Mouse (Mus musculus) MEL (cell line): ENCODE measurements around the gene Polr2l. TPM values are rescaled to one million over a fixed set of nuclear protein-coding genes. Genes with fewer than 3 reads are reported as not detected.

ENCODE experiments used
- DNase-seq: peaks from one replicate; pipeline ENCODE4 v3.0.0; 2011; ENCODE audit warnings: low read depth, low spot score
- H3K27ac ChIP-seq: 2 replicates; pipeline ENCODE4 v1.5.1; 2012; ENCODE audit warnings: low read depth, mild to moderate bottlenecking, control low read depth, low read length, moderate library complexity; ENCODE audit not compliant: control insufficient read depth
- H3K27me3 ChIP-seq, 2 experiments: fragments of 150-350 bp in 1 of 2; sonication (generic) in 1 of 2; 2 replicates each; pipeline ENCODE4 v1.6.1; 2012; ENCODE audit warnings: low read length in 2 of 2, mild to moderate bottlenecking in 2 of 2, improper control_type of control experiment in 1 of 2, moderate library complexity in 1 of 2; ENCODE audit not compliant: insufficient read depth in 2 of 2, control insufficient read depth in 1 of 2
- H3K36me3 ChIP-seq, 2 experiments: 2 replicates each; pipeline ENCODE4 v1.6.1; 2012 to 2014; ENCODE audit warnings: low read length in 2 of 2, improper control_type of control experiment in 1 of 2, inconsistent platforms in 1 of 2, mild to moderate bottlenecking in 1 of 2; ENCODE audit not compliant: insufficient read depth in 2 of 2, control insufficient read depth in 1 of 2
- H3K4me1 ChIP-seq, 2 experiments: fragments of 150-350 bp in 1 of 2; sonication (generic) in 1 of 2; 2 replicates each; pipeline ENCODE4 v1.6.1; 2012; ENCODE audit warnings: low read length in 2 of 2, improper control_type of control experiment in 1 of 2, mild to moderate bottlenecking in 1 of 2; ENCODE audit not compliant: insufficient read depth in 2 of 2, control insufficient read depth in 1 of 2
- H3K4me3 ChIP-seq, 2 experiments: fragments of 150-350 bp in 1 of 2; sonication (generic) in 1 of 2; 2 replicates each; pipeline ENCODE4 v1.5.1; 2012; ENCODE audit warnings: low read depth in 2 of 2, low read length in 2 of 2, mild to moderate bottlenecking in 2 of 2, moderate library complexity in 2 of 2, control low read depth in 1 of 2, improper control_type of control experiment in 1 of 2; ENCODE audit not compliant: control insufficient read depth in 1 of 2, insufficient read depth in 1 of 2
- H3K79me2 ChIP-seq: 2 replicates; pipeline ENCODE4 v1.6.1; 2012; ENCODE audit warnings: mild to moderate bottlenecking, low read length, moderate library complexity; ENCODE audit not compliant: control insufficient read depth, poor library complexity, insufficient read depth
- H3K9ac ChIP-seq: 2 replicates; pipeline ENCODE4 v1.6.1; 2012; ENCODE audit warnings: low read depth, mild to moderate bottlenecking, control low read depth, low read length, moderate library complexity; ENCODE audit not compliant: control insufficient read depth, poor library complexity, severe bottlenecking
- H3K9me3 ChIP-seq: fragments of 150-350 bp; sonication (generic); replicated peaks from 2 replicates; pipeline ENCODE4 v1.6.1; 2012; ENCODE audit warnings: mild to moderate bottlenecking, low read length, improper control_type of control experiment, moderate library complexity; ENCODE audit not compliant: insufficient read depth
- BHLHE40 ChIP-seq: IDR thresholded peaks from 2 replicates; pipeline ENCODE4 v1.6.1; 2012; ENCODE audit warnings: low read depth, mild to moderate bottlenecking, inconsistent platforms, low read length, improper control_type of control experiment, borderline replicate concordance
- CHD1 ChIP-seq: IDR thresholded peaks from 2 replicates; pipeline ENCODE4 v1.6.1; 2012; ENCODE audit warnings: low read depth, mild to moderate bottlenecking, inconsistent platforms, low read length, improper control_type of control experiment
- ELF1 ChIP-seq: IDR thresholded peaks from 2 replicates; pipeline ENCODE4 v1.6.1; 2014; ENCODE audit warnings: low read depth, mild to moderate bottlenecking, inconsistent platforms, low read length, improper control_type of control experiment, moderate library complexity
- ETS1 ChIP-seq: IDR thresholded peaks from 2 replicates; pipeline ENCODE4 v1.6.1; 2012; ENCODE audit warnings: low read depth, mild to moderate bottlenecking, inconsistent platforms, low read length, improper control_type of control experiment, moderate library complexity
- GATA1 ChIP-seq: IDR thresholded peaks from 2 replicates; pipeline ENCODE4 v1.6.1; 2011; ENCODE audit warnings: low read depth, low read length, improper control_type of control experiment
- HCFC1 ChIP-seq: IDR thresholded peaks from 2 replicates; pipeline ENCODE4 v1.6.1; 2012; ENCODE audit warnings: low read depth, mild to moderate bottlenecking, inconsistent platforms, low read length, improper control_type of control experiment, moderate library complexity
- JUND ChIP-seq: IDR thresholded peaks from 2 replicates; pipeline ENCODE4 v1.6.1; 2011; ENCODE audit warnings: low read depth, mild to moderate bottlenecking, improper control_type of control experiment, low read length
- MAFK ChIP-seq: IDR thresholded peaks from 2 replicates; pipeline ENCODE4 v1.6.1; 2011; ENCODE audit warnings: low read depth, mild to moderate bottlenecking, low read length, improper control_type of control experiment, borderline replicate concordance
- MEF2A ChIP-seq: IDR thresholded peaks from 2 replicates; pipeline ENCODE4 v1.6.1; 2014; ENCODE audit warnings: low read depth, mild to moderate bottlenecking, inconsistent platforms, low read length, improper control_type of control experiment; ENCODE audit not compliant: poor library complexity, insufficient replicate concordance, severe bottlenecking; ENCODE audit errors: extremely low read depth
- MYB ChIP-seq: IDR thresholded peaks from 2 replicates; pipeline ENCODE4 v1.6.1; 2011; ENCODE audit warnings: mild to moderate bottlenecking, low read depth, low read length, improper control_type of control experiment
- NELFE ChIP-seq: IDR thresholded peaks from 2 replicates; pipeline ENCODE4 v1.6.1; 2011; ENCODE audit warnings: low read depth, low read length, improper control_type of control experiment
- POLR2AphosphoS2 ChIP-seq: IDR thresholded peaks from 2 replicates; pipeline ENCODE4 v1.6.1; 2011; ENCODE audit warnings: low read length, improper control_type of control experiment
- POLR2AphosphoS5 ChIP-seq: IDR thresholded peaks from 2 replicates; pipeline ENCODE4 v1.6.1; 2012; ENCODE audit warnings: low read depth, borderline replicate concordance, mild to moderate bottlenecking, inconsistent platforms, low read length, moderate library complexity, mixed read lengths
- RAD21 ChIP-seq: IDR thresholded peaks from 2 replicates; pipeline ENCODE4 v1.6.1; 2011; ENCODE audit warnings: mild to moderate bottlenecking, low read depth, low read length, improper control_type of control experiment
- RCOR1 ChIP-seq: IDR thresholded peaks from 2 replicates; pipeline ENCODE4 v1.6.1; 2012; ENCODE audit warnings: low read depth, mild to moderate bottlenecking, inconsistent platforms, low read length, improper control_type of control experiment
- SIN3A ChIP-seq: IDR thresholded peaks from 2 replicates; pipeline ENCODE4 v1.6.1; 2012; ENCODE audit warnings: low read length, improper control_type of control experiment, inconsistent platforms
- TCF12 ChIP-seq: IDR thresholded peaks from 2 replicates; pipeline ENCODE4 v1.6.1; 2014; ENCODE audit warnings: low read depth, mild to moderate bottlenecking, inconsistent platforms, low read length, improper control_type of control experiment, moderate library complexity
- USF1 ChIP-seq: IDR thresholded peaks from 2 replicates; pipeline ENCODE4 v1.6.1; 2014; ENCODE audit warnings: low read depth, mild to moderate bottlenecking, inconsistent platforms, low read length, improper control_type of control experiment, moderate library complexity
- ZC3H11A ChIP-seq: IDR thresholded peaks from 2 replicates; pipeline ENCODE4 v1.6.1; 2012; ENCODE audit warnings: low read depth, mild to moderate bottlenecking, inconsistent platforms, low read length, improper control_type of control experiment
- polyA plus RNA-seq, 2 experiments: library from polyadenylated mRNA; stranded (reverse) in 1 of 2; unstranded in 1 of 2; fragments of >175 nt in 1 of 2; fragments of >200 nt in 1 of 2; gene quantifications; 2 replicates each; pipeline versions ENCODE4 v1.2.1 to v1.2.4; 2012; ENCODE audit warnings: low replicate concordance in 2 of 2, low read depth in 1 of 2; ENCODE audit not compliant: insufficient read length in 2 of 2, insufficient read depth in 1 of 2, missing spikeins in 1 of 2
- total RNA-seq: library from RNA; depleted of rRNA; stranded (reverse); fragments of 300-350 nt; gene quantifications from 2 replicates; pipeline ENCODE4 v1.2.3, GENCODE M21; 2012

Polr2l gene
- total and polyA plus RNA-seq, 3 experiments: 82.4 to 114 TPM; not detected in 1

GRCm38 (mm10) chr7:141493729-141494128, 18.8 kb upstream of the Polr2l start:
- no peak for DNase-seq
- Histone ChIP-seq H3K9ac (no peak overlapping the region), H3K9me3 (no peaks in the 10 kb centered on the region), H3K4me1 (no peaks in the 10 kb centered on the region), H3K4me3 (no peak overlapping the region), H3K27ac (no peak overlapping the region), H3K27me3 (no peaks in the 10 kb centered on the region), H3K36me3 (no peaks in the 10 kb centered on the region; a peak in 1 of 4 replicates), H3K79me2 (no peaks in the 10 kb centered on the region)
- TF ChIP-seq POLR2AphosphoS2: no peak; the same call in 1 of the 2 replicates
- no peak for TF ChIP-seq ETS1
- TF ChIP-seq NELFE: no peak
- TF ChIP-seq SIN3A: no peak
- TF ChIP-seq MEF2A: no peak
- TF ChIP-seq MAFK: no peak
- no peak for TF ChIP-seq MYB
- TF ChIP-seq POLR2AphosphoS5: no peak
- TF ChIP-seq GATA1: no peak
- no peak for TF ChIP-seq CHD1
- no peak for TF ChIP-seq ELF1
- TF ChIP-seq RAD21: no peak
- TF ChIP-seq TCF12: no peak
- TF ChIP-seq ZC3H11A: no peak

GRCm38 (mm10) chr7:141492738-141493137, 17.8 kb upstream of the Polr2l start:
- H3K36me3 ChIP-seq: no peaks in the 10 kb centered on the region; a peak in 1 of 4 replicates
- no peaks in the 10 kb centered on the region for H3K9me3 ChIP-seq
- H3K27ac ChIP-seq: no peak overlapping the region
- no peak for DNase-seq
- H3K79me2 ChIP-seq: no peaks in the 10 kb centered on the region
- H3K4me1 ChIP-seq: no peaks in the 10 kb centered on the region
- TF ChIP-seq JUND: no peak
- TF ChIP-seq HCFC1: no peak
- no peak for TF ChIP-seq USF1
- TF ChIP-seq ELF1: no peak
- TF ChIP-seq MYB: no peak
- no peak for TF ChIP-seq RAD21
- no peak for TF ChIP-seq RCOR1
- TF ChIP-seq BHLHE40: no peak
- no peak overlapping the region for H3K9ac ChIP-seq
- H3K27me3 ChIP-seq: no peaks in the 10 kb centered on the region
- no peak overlapping the region for H3K4me3 ChIP-seq
